In genomic region chr2:135711049-135711924, GRCm38 (mm10) we compare ENCODE assay signal across 8 mouse cellular contexts. TPM values are rescaled to one million over a fixed set of nuclear protein-coding genes. Genes with fewer than 3 reads are reported as not detected.
A peak's percentile ranks its signal among the peaks of the same experiment; 100 is the strongest.
DNase-seq lines count a peak whose midpoint lies in the region; ATAC-seq lines count a peak whose summit lies in the region.

No protein-coding gene starts in this region.

- no peaks in the 10 kb centered on the region for H3K9me3 ChIP-seq in embryonic facial prominence, embryonic 14.5 days (ENCODE audit: control insufficient read depth, low read length)
- no peaks in the 10 kb centered on the region for H3K9me3 ChIP-seq in hindbrain, embryonic 12.5 days (replicated peaks)
- no peaks in the 10 kb centered on the region for H3K9me3 ChIP-seq in midbrain, embryonic 14.5 days (ENCODE audit: control insufficient read depth, low read length)

- peak overlapping the region; percentile 20 for H3K4me3 ChIP-seq in embryonic facial prominence, embryonic 14.5 days (ENCODE audit: low read depth, low read length)
- H3K4me3 ChIP-seq in hindbrain, embryonic 12.5 days, result no peak overlapping the region
- peak overlapping the region; percentile 12; the same call in 1 of the 2 replicates for H3K4me3 ChIP-seq in midbrain, embryonic 14.5 days (replicated peaks; ENCODE audit: low read depth, low read length)

- WGBS in embryonic facial prominence, embryonic 14.5 days, result 32% methylated on average over 8 of the region's 8 CpGs
- WGBS in hindbrain, embryonic 12.5 days, result 34% methylated on average over 8 of the region's 8 CpGs
- 24% methylated on average over 8 of the region's 8 CpGs for WGBS in midbrain, embryonic 14.5 days

- peak; percentile 71 for ATAC-seq in embryonic facial prominence, embryonic 14.5 days (ENCODE audit: low read depth)
- ATAC-seq in hindbrain, embryonic 12.5 days (ENCODE audit: low FRiP score), result peak; percentile 81
- ATAC-seq in midbrain, embryonic 14.5 days (ENCODE audit: low FRiP score, low TSS enrichment), result peak; percentile 80
- ATAC-seq in granulocyte monocyte progenitor cell, adult 5-6 weeks (replicated peaks; ENCODE audit: poor library complexity, severe bottlenecking), result no peak

- no peaks in the 10 kb centered on the region for H3K36me3 ChIP-seq in embryonic facial prominence, embryonic 14.5 days (ENCODE audit: control insufficient read depth, insufficient read depth, low read length)
- H3K36me3 ChIP-seq in hindbrain, embryonic 12.5 days, result no peaks in the 10 kb centered on the region
- H3K36me3 ChIP-seq in midbrain, embryonic 14.5 days (ENCODE audit: control insufficient read depth, insufficient read depth, low read length), result no peaks in the 10 kb centered on the region

- no peaks in the 10 kb centered on the region for H3K27me3 ChIP-seq in embryonic facial prominence, embryonic 14.5 days (replicated peaks; ENCODE audit: control insufficient read depth, insufficient read depth, low read length)
- no peaks in the 10 kb centered on the region; the same call in none of the 2 replicates for H3K27me3 ChIP-seq in hindbrain, embryonic 12.5 days
- no peaks in the 10 kb centered on the region for H3K27me3 ChIP-seq in midbrain, embryonic 14.5 days (ENCODE audit: control insufficient read depth, insufficient read depth, low read length)

- peak overlapping the region; percentile 75 for H3K27ac ChIP-seq in embryonic facial prominence, embryonic 14.5 days (replicated peaks; ENCODE audit: low read depth, low read length)
- peak overlapping the region; percentile 68 for H3K27ac ChIP-seq in hindbrain, embryonic 12.5 days
- peak overlapping the region; percentile 74 for H3K27ac ChIP-seq in midbrain, embryonic 14.5 days (replicated peaks; ENCODE audit: low read depth, low read length)

- peak; percentile 18 for DNase-seq in left cerebral cortex, adult 11 months (ENCODE audit: low spot score)
- no peak for DNase-seq in left cerebral cortex, adult 8-10 months (ENCODE audit: low spot score in 2 of 2)
- DNase-seq in embryonic facial prominence, embryonic 14.5 days (ENCODE audit: low spot score), result peak; percentile 82
- DNase-seq in midbrain, embryonic 14.5 days, result peak; percentile 83
- no peak for DNase-seq in frontal cortex, postnatal 36 days (ENCODE audit: low spot score in 2 of 2)
- DNase-seq in thymus, postnatal 4 days, result no peak

- H3K4me1 ChIP-seq in embryonic facial prominence, embryonic 14.5 days (ENCODE audit: control insufficient read depth, insufficient read depth, low read length), result peaks cover 18% of the 10 kb centered on the region
- H3K4me1 ChIP-seq in hindbrain, embryonic 12.5 days, result peaks cover 21% of the 10 kb centered on the region
- H3K4me1 ChIP-seq in midbrain, embryonic 14.5 days (ENCODE audit: control insufficient read depth, insufficient read depth, low read length), result peaks cover 34% of the 10 kb centered on the region

- H3K4me2 ChIP-seq in embryonic facial prominence, embryonic 14.5 days (ENCODE audit: low read depth, low read length), result peak overlapping the region; percentile 49
- H3K4me2 ChIP-seq in hindbrain, embryonic 12.5 days (replicated peaks), result peak overlapping the region; percentile 39
- peak overlapping the region; percentile 48 for H3K4me2 ChIP-seq in midbrain, embryonic 14.5 days (ENCODE audit: low read length)

- no peak overlapping the region; the same call in 1 of the 2 replicates for H3K9ac ChIP-seq in embryonic facial prominence, embryonic 14.5 days (ENCODE audit: low read depth, low read length)
- H3K9ac ChIP-seq in hindbrain, embryonic 12.5 days, result no peak overlapping the region
- 0 out of 2 replicates have a peak overlapping the region, but pooled peaks have one; percentile 12 for H3K9ac ChIP-seq in midbrain, embryonic 14.5 days (replicated peaks; ENCODE audit: low read length)

RNA-seq across cellular contexts. Expression of gene Plcb4, which starts 52.5 kb away (rescaled TPM):
- 10 to 100 TPM; 57.9 to 85.4 (median 73.2) TPM for total RNA-seq in left cerebral cortex, adult 8-10 months (2022)
- polyA plus RNA-seq in embryonic facial prominence, embryonic 14.5 days (2014; fragmentation: Nextera tagmentation; extraction: Ambion mirVana), result 20.8 and 21.9 TPM in 2 replicates
- polyA plus RNA-seq in hindbrain, embryonic 12.5 days (2016; fragmentation: Nextera tagmentation; extraction: Ambion mirVana), result 29.8 and 34.4 TPM in 2 replicates
- polyA plus RNA-seq in midbrain, embryonic 14.5 days (2014; fragmentation: Nextera tagmentation; extraction: Ambion mirVana), result 51.3 and 52.4 TPM in 2 replicates
- 19.9 and 20.8 TPM in 2 replicates for total RNA-seq in granulocyte monocyte progenitor cell, adult 5-6 weeks (2014; fragmentation: Nextera tagmentation)
- 11.3 and 20.0 TPM in 2 replicates for total RNA-seq in granulocyte monocyte progenitor cell, adult 5-6 weeks (2017)

Comparison
In these comparisons a context has a peak if more than half of its experiments do, and no peak if none do; other contexts are left out.
1. DNase-seq: peak in left cerebral cortex, adult 11 months (single experiment), embryonic facial prominence, embryonic 14.5 days (single experiment) and midbrain, embryonic 14.5 days (single experiment); none in left cerebral cortex, adult 8-10 months (0 of 2), frontal cortex, postnatal 36 days (0 of 2) and thymus, postnatal 4 days (single experiment).
2. Peak in every context shown above with its lines, with median percentiles within 50 percentile points of each other: H3K27ac ChIP-seq and H3K4me2 ChIP-seq.